Mouse (Mus musculus) effector memory CD4-positive, alpha-beta T cell, adult 5 months (primary cell): Measurements from ENCODE around the gene Fancg. TPM values are rescaled to one million over a fixed set of nuclear protein-coding genes. Genes with fewer than 3 reads are reported as not detected.

Experiments used
- polyA plus RNA-seq: library from polyadenylated mRNA; unstranded; fragments of 100-300 nt; shearing (Covaris generic); gene quantifications from one replicate; pipeline ENCODE4 v1.2.1, GENCODE M21; 2017

The Fancg gene
- 13.0 TPM for polyA plus RNA-seq

DNA sequence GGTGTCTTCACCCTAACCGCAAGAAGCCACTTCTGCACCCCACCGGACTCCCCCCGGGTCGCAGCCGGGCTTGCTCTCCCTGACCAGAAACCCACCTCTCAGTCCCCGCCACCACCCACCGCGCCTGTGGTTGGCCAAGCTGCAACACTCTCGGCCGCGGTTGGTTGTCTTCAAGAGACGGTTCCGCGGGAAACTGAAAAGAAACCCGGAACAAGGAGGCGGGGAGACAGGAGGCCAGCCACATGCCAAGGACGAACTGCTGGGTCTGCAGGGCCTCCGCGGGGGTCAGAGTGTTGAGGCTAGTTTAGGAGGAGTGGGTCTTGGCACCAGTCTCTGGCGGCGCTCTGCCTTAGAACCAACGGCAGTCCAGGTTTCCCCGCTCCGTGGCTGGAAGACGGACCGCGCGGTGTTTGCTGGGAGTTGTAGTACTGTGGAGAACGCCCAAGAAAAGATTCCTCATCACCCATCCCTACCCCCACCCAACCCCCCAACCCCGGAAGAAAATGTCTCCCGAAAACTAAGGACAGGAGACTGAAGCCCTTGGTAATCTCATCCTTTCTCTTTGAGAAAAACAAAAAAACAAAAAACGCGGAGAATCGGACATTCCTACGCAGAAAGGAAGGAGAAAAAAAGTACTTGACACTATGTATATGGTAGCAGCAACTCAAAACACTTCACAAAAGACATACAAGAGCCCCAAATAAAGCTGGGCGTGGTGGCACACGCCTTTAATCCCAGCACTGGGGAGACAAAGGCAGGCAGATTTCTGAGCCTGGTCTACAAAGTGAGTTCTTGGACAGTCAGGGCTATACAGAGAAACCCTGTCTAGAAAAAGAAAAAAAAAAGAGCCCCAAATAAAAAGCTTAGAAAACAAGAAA, at the start of gene Fancg:
Gene Fancg, minus strand, starts transcription at position 346 of the 878 bp plus-strand sequence.

DNA sequence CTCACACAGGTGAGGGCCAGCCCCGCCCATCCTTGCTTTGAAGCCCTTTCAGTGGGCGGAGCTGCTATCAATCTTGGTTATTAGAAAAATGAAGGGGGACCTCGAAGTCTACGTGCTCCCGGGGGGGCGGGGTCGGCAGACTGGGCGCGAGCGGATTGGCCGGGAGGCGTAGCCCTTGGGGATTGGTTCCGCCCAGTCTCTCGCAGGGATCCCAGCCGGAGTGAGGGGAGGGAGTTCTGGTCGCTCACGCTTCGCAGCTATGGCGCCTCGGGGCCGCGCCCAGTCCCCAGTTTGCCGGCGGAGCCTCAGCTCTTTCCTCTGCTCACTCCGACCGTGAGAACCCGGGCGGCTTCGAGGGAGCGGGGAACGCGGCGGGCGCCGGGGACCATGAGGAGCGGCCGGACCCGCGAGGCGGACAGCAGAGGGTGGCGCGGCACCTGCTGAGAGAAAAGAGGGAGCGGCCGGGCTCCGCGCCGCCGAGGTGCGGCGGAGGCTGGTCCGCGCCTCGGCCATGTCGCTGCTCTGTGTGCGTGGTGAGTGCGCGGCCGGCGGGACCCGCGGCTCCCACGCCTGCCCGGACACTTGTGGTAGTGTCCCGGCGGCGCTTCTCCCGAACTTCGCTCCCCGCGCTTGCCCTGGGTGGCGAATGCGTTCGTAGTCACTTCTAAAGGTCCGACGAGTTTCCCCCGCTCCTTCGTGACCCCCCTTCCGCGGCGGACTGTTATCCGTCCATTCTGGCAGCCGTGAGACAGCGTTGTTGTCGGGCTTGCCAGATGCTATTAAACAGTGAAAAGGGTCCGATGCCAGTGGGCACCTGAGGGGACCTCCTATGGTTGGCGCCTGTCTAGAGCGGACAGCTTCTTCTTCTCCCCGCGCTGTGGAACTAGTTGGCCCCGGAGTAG, 48.7 kb upstream of the Fancg start, which contains the start of gene Unc13b:
Gene Unc13b, plus strand, starts transcription at position 201 of the 902 bp plus-strand sequence.

DNA sequence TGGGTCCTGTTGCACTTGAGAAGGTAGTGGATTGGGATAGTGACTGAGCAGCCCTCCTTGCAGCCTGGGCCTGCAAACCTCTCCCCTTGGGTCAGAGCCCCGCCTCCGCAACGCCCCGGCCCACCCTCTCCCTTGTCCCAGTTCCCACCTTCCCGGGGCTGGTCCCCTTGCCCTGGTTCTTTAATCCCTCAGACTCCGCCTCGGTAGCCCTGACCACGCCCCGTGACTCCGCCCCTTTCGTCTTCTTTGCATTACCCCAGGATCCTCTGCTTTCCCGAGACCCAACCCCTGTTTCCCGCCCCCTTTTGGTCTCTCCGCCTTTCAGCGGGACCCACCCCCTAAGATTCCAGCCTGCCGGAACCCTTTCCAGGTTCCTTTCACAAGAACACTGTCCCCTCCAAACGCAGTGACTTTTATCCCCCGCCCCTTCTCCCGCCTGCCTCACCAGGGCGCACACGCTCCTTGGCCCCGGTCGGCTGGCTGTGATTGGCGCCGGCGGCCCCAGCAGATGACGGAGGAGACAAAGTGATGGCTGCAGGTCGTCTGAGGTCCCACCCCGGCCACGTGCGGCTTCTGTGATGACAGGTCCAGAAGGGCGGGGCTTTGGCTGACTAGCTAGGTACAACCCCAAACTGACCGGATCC, 35.5 kb upstream of the Fancg start, which contains the start of gene Fam214b:
Gene Fam214b, minus strand, starts transcription at position 562 of the 644 bp plus-strand sequence.

DNA sequence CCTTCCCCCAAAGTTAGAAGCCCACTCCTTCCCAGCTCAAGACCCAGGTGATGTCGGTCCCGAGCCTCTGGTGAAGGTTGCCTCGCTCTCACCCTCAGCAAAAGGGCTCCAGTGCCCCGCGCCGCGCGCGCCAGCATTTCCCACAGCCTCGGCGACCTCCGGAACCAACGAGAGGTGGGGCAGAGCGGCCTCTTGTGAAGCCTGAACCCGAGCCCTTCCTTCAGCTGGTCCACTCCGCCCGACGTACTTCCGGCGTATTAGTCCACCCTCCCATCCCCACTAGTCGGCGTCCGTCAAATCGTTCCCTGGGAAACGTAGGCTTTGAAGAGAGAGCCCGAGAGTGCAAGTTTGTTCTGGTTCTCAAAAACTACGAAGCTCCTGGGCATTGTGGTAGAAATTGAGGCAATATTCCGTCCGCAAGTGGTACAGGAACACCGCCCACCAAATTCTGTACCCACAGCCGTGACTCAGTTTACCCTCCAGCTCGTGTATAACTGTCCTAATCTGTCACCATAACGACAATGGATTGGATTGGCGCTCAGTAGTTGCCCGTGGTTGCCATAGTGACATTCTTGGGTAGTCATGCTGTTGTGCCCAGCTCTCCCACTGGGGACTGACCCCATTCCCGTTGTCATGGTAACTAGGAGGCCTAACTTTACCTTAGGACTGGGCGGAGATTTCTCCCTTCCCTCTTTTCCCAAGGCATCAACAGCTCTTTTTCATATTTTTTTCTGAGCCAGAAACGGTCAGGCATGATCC, 21.1 kb upstream of the Fancg start, which contains the start of gene Stoml2:
Gene Stoml2, minus strand, starts transcription at position 474 of the 759 bp plus-strand sequence.

DNA sequence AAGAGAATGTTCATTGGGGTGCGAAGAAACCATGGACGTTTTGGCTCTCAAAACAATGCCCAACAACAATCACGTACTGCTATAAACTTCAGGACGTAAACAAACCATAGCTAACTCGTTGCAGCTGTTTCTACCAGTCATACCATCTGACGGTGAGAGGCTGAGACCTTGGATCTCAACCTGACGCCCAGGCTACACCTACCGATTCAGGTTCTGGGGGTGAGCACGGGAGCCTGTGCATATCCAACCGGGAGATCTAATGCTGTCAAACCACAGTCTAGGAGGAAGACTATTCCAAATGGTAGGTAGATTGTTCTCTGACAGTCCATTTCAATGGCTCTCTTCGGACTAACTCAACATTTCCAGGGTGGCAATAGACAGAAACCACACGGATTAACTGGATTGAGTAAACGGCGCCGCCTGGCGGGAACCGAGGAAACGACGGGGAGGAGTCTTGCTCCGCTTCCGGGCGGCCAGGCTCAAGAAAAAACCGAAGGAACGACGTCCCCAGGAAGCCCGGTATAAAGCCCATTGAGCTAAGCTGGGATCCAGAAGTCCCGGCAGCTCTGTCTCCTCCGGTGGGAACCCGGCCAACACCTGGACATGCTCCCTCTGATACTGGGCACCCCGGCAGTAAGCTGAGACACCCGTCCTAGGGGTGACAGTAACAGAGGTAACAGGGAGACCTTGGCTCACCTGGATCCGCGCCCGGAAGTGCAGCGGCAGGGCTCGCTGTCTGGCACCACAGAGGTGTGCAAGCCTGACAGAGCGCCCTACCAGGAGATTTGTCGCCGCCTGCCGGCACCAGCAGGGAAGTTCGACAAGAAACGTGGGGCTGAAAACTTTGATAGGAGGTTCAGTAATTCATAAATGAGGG, 15.0 kb upstream of the Fancg start, which contains the start of gene Pigo:
Gene Pigo, minus strand, starts transcription at position 736 of the 877 bp plus-strand sequence.

DNA sequence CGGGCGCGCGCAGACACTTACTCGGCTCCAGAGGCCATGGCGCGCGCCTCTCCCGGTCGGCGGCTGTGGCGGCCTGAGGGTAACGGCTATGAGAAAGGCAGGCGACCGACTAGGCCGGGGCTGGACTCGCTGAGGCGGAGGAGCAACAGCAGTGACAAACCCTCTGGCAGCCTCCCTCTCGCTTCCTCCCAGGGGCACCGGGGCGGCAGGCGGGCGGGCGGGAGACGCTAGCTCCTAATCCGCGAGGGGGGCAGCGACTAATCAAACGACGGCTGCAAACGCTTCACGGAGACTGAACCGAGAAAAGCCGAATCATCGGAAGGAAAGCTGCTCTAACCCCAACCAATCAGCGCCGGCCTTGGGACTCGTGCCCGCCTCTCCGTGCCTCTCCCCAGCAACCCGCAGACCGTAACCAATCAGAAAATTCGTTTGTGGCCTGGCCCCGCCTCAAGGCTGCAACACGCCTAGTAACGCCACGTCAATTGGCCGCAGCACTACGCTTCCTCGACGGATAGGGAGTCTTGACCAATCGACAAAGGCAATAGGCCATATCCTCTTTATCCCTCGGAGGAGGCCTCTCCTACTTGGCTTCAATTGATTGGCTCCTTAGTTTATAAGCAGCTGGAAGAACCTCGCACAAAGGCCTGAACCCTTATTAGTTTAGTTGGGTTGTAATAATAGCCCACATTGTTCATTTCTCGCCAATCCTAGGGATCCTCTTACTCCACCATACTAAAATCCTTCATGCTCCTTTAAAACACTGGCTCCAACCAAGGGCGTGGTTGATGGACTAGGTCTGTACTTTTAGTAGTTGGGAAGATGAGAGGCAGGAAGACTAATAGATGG, 9.9 kb downstream of the Fancg start, which contains the start of gene Vcp:
Gene Vcp, minus strand, starts transcription at position 367 of the 846 bp plus-strand sequence.

DNA sequence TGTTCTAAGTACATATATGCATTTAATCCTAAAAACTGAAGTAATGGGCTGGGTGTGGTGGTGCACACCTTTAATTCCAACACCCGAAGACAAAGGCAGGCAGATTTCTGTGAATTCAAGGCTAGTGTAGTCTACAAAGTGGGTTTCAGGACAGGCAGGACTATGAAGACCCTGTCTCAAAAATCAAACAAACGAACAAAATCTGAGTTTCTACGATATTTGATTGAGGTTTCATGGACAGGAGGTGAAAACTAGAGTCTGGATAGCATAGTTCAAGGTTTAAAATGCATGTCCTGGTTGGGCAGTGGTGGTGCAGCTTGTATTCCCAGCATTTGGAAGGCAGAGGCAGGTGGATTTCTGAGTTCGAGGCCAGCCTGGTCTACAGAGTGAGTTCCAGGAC, 41.0 kb downstream of the Fancg start, which contains the start of gene 1700022I11Rik:
Gene 1700022I11Rik, plus strand, starts transcription at position 301 of the 400 bp plus-strand sequence.

Other genes with a start within 250 kb of the Fancg start
- not detected for gene Ccl21a, start 236.5 kb downstream of the Fancg start, polyA plus RNA-seq
- gene Fam205a1, start 156.6 kb downstream of the Fancg start, polyA plus RNA-seq, result not detected
- not detected for gene Gm12394, start 153.7 kb downstream of the Fancg start, polyA plus RNA-seq
- gene Fam205c, start 136.3 kb downstream of the Fancg start, polyA plus RNA-seq, result not detected
- not detected for gene Phf24, start 93.8 kb downstream of the Fancg start, polyA plus RNA-seq
- gene Dnajb5, start 60.7 kb downstream of the Fancg start, polyA plus RNA-seq, result 25.8 TPM
- not detected for gene 1700022I11Rik, start 40.9 kb downstream of the Fancg start, polyA plus RNA-seq
- gene Vcp, start 10.0 kb downstream of the Fancg start, polyA plus RNA-seq, result 244 TPM
- gene Pigo, start 15.3 kb upstream of the Fancg start, polyA plus RNA-seq, result 39.3 TPM
- 66.8 TPM for gene Stoml2, start 21.2 kb upstream of the Fancg start, polyA plus RNA-seq
- 6.5 TPM for gene Fam214b, start 35.7 kb upstream of the Fancg start, polyA plus RNA-seq
- gene Unc13b, start 48.4 kb upstream of the Fancg start, polyA plus RNA-seq, result 1.5 TPM